In the genomic region with DNA sequence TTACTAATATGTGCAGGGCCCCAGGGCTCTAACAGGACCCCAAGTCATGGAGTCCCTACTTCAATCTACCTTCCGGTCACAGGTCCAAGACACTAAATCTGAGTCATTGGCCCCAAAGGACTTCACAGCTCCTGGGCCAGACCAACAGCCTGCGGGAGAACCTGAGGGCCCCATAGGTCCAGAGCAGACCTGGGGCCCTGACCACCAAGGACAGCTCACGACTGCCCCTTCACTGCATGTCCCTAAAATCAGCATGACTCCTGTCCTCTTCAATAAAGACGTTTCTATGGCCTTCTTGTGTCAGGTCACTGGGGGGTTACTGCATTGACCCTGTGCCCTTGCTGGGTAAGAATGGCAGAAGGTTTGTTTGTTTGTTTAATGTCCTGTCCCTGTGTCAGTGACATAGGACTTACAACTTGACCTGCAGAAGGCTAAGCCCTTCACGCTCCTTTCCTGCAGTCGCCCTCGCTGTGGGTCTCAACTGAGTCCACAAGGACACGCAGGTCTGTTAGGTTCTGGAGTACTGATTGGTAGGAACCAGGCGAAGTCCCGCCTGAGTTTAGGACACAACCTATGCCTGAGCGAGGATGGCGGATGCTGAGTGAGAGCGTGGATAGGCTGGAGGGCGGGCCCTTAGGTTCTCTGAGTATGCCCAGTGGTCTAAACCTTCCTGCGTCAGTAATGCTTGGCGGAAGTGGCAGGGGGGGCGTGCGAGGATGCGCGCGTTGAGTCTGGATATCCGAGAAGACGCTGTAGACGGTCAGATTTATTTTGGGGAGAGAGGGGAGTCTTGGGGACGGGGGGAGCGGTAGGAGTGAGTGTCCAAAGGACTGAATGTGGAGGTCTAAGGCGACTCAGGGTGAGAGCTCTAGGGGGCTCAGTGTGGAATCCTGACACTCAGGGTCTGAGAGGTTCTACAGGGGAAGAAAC, we compare ENCODE assay signal across 8 mouse cellular contexts. TPM values are rescaled to one million over a fixed set of nuclear protein-coding genes. Genes with fewer than 3 reads are reported as not detected.
DNase-seq lines count a peak whose midpoint lies in the region; ATAC-seq lines count a peak whose summit lies in the region.

A gene (plus strand): TSS at position 642 of the 930 bp plus-strand sequence.

- peaks cover 4% of the 10 kb centered on the region; the same call in 1 of the 2 replicates for H3K79me2 ChIP-seq in macrophage (ENCODE audit: inconsistent target)

- H3K9ac ChIP-seq in hindbrain, embryonic 16.5 days (ENCODE audit: low read depth, low read length) = peak within 1 kb of the TSS; percentile 79

- H3K27me3 ChIP-seq in hindbrain, embryonic 16.5 days (replicated peaks; ENCODE audit: control insufficient read depth, insufficient read depth, low read length) = no peaks in the 10 kb centered on the region

- ATAC-seq in hindbrain, embryonic 16.5 days = peak; percentile 100

- H3K4me1 ChIP-seq in hindbrain, embryonic 16.5 days (ENCODE audit: control insufficient read depth, insufficient read depth, low read depth, low read length) = peaks cover 19% of the 10 kb centered on the region

- 4% methylated on average over 27 of the region's 27 CpGs for WGBS in hindbrain, embryonic 16.5 days
- 6% methylated on average over 27 of the region's 27 CpGs for WGBS in macrophage (ENCODE audit: missing documents)

- peaks cover 15% of the 10 kb centered on the region for H3K36me3 ChIP-seq in hindbrain, embryonic 16.5 days (ENCODE audit: control insufficient read depth, insufficient read depth, low read length)
- 0 out of 2 replicates have a peak, but pooled peaks cover 8% of the 10 kb centered on the region for H3K36me3 ChIP-seq in macrophage (ENCODE audit: inconsistent target)

- peak within 1 kb of the TSS; percentile 73 for H3K27ac ChIP-seq in hindbrain, embryonic 16.5 days (ENCODE audit: low read depth, low read length)
- peak within 1 kb of the TSS; percentile 31 for H3K27ac ChIP-seq in macrophage

- H3K9me3 ChIP-seq in hindbrain, embryonic 16.5 days (ENCODE audit: control insufficient read depth, low read length) = no peaks in the 10 kb centered on the region

- H3K4me3 ChIP-seq in hindbrain, embryonic 16.5 days (ENCODE audit: low read length) = peak within 1 kb of the TSS; percentile 73
- peak within 1 kb of the TSS; percentile 96 for H3K4me3 ChIP-seq in macrophage (ENCODE audit: inconsistent target)

- peak within 1 kb of the TSS; percentile 97 for H3K4me2 ChIP-seq in hindbrain, embryonic 16.5 days (ENCODE audit: low read length)

- peak; percentile 79 for DNase-seq in WW6 (ENCODE audit: low read depth, low spot score)
- peak; percentile 74 to 89 for DNase-seq in cerebellum, postnatal 4 days (ENCODE audit: low spot score in 2 of 2)
- peak; percentile 96 for DNase-seq in gastrocnemius, adult 18-20 months (ENCODE audit: low spot score)
- DNase-seq in left cerebral cortex, adult 18-20 months (ENCODE audit: low spot score in 2 of 2) = peak; percentile 90 to 96
- peak; percentile 98 for DNase-seq in right cerebral cortex, adult 18-20 months
- peak; percentile 64 for DNase-seq in urinary bladder, postnatal 10 days (ENCODE audit: low spot score)

RNA-seq across cellular contexts. Expression of the gene that starts here (rescaled TPM):
- 10 to 100 TPM; 20.6 to 24.6 TPM for total RNA-seq in gastrocnemius, adult 18-20 months (2021)
- polyA plus RNA-seq in hindbrain, embryonic 16.5 days (2015; fragmentation: Nextera tagmentation; extraction: Ambion mirVana) = 124 and 131 TPM in 2 replicates
- total RNA-seq in left cerebral cortex, adult 18-20 months (2021) = 10 to 100 TPM; 67.0 to 68.5 TPM
- total RNA-seq in macrophage (2018; cell fraction: chromatin; rRNA removed) = 10 to 100 TPM; 10.1 to 59.0 (median 32.2) TPM
- total RNA-seq in macrophage (2018; cell fraction: cytosol; rRNA removed) = 10 to 100 TPM; 16.7 to 26.5 (median 21.5) TPM
- total RNA-seq in macrophage (2018; cell fraction: nucleus; rRNA removed) = 10 to 100 TPM; 11.0 to 67.5 (median 32.1) TPM
- 16.1 to 25.9 TPM (median 25.1 TPM) in 3 replicates for polyA plus RNA-seq in macrophage (2018)

Comparison
In these comparisons a context has a peak if more than half of its experiments do, and no peak if none do; other contexts are left out.
1. Peak in every context shown above with its lines: DNase-seq, ATAC-seq, H3K4me3 ChIP-seq and H3K27ac ChIP-seq.